Mouse (Mus musculus): ENCODE results near the gene Tle2. TPM values are rescaled to one million over a fixed set of nuclear protein-coding genes. Genes with fewer than 3 reads are reported as not detected.

Tle2 gene
- 1 to 10 TPM; 1.1 to 2.0 TPM for polyA plus RNA-seq (2017; shearing (Covaris generic))

GRCm38 (mm10) chr10:81574081-81575056 lies at the start of gene Tle2:
Gene Tle2 (plus strand): TSS chr10:81574561.

GRCm38 (mm10) chr10:81545161-81545747 lies 29.1 kb upstream of the Tle2 start, which contains the start of gene Gna11:
Gene Gna11 (minus strand): TSS chr10:81545190.

GRCm38 (mm10) chr10:81559163-81559626 lies 15.2 kb upstream of the Tle2 start, which contains the start of gene Aes:
Gene Aes (plus strand): TSS chr10:81559488.

GRCm38 (mm10) chr10:81600738-81601203 lies 26.4 kb downstream of the Tle2 start, which contains the start of gene Tle6:
Gene Tle6 (minus strand): TSS chr10:81601073.

GRCm38 (mm10) chr10:81605974-81606751 lies 31.8 kb downstream of the Tle2 start, which contains the start of gene BC025920:
Gene BC025920 (plus strand): TSS chr10:81606270.

GRCm38 (mm10) chr10:81626994-81627835 lies 52.9 kb downstream of the Tle2 start, which contains the start of gene Sirt6:
Gene Sirt6 (minus strand): TSS chr10:81627797.

GRCm38 (mm10) chr10:81628390-81628789 lies 54.0 kb downstream of the Tle2 start, which contains the start of gene Ankrd24:
Gene Ankrd24 (plus strand): TSS chr10:81628540.

Other genes with a start within 250 kb of the Tle2 start
- gene Tbxa2r, start 245.8 kb upstream of the Tle2 start, polyA plus RNA-seq (2017; shearing (Covaris generic)): 10 to 100 TPM; 48.0 to 67.1 TPM
- gene Gipc3, start 231.3 kb upstream of the Tle2 start, polyA plus RNA-seq (2017; shearing (Covaris generic)): under 1 TPM; 0.05 to 0.08 TPM
- gene Hmg20b, start 224.1 kb upstream of the Tle2 start, polyA plus RNA-seq (2017; shearing (Covaris generic)): 10 to 100 TPM; 44.4 to 50.7 TPM
- gene Mfsd12, start 217.1 kb upstream of the Tle2 start, polyA plus RNA-seq (2017; shearing (Covaris generic)): 1 to 10 TPM; 3.7 to 4.0 TPM
- gene 4930404N11Rik, start 208.7 kb upstream of the Tle2 start, polyA plus RNA-seq (2017; shearing (Covaris generic)): 1 to 10 TPM in 1 of 2 experiments, under 1 TPM in 1; 0.68 to 1.5 TPM
- 10 to 100 TPM; 69.7 to 78.9 TPM for gene Fzr1, start 196.0 kb upstream of the Tle2 start, polyA plus RNA-seq (2017; shearing (Covaris generic))
- gene Dohh, start 190.1 kb upstream of the Tle2 start, polyA plus RNA-seq (2017; shearing (Covaris generic)): 10 to 100 TPM; 35.0 to 35.8 TPM
- 1 to 10 TPM; 2.2 to 4.9 TPM for gene Gm48551, start 190.1 kb upstream of the Tle2 start, polyA plus RNA-seq (2017; shearing (Covaris generic))
- gene Gm48552, start 185.6 kb upstream of the Tle2 start, polyA plus RNA-seq (2017; shearing (Covaris generic)): 1 to 10 TPM; 1.1 to 1.6 TPM
- 10 to 100 TPM in 1 of 2 experiments, 1 to 10 TPM in 1; 6.3 to 12.2 TPM for gene Smim24, start 181.5 kb upstream of the Tle2 start, polyA plus RNA-seq (2017; shearing (Covaris generic))
- gene Nfic, start 118.9 kb upstream of the Tle2 start, polyA plus RNA-seq (2017; shearing (Covaris generic)): 10 to 100 TPM; 14.8 to 22.7 TPM
- gene Celf5, start 91.9 kb upstream of the Tle2 start, polyA plus RNA-seq (2017; shearing (Covaris generic)): under 1 TPM; 0.14 to 0.73 TPM
- 10 to 100 TPM; 78.9 to 96.7 TPM for gene Ncln, start 78.2 kb upstream of the Tle2 start, polyA plus RNA-seq (2017; shearing (Covaris generic))
- gene S1pr4, start 74.4 kb upstream of the Tle2 start, polyA plus RNA-seq (2017; shearing (Covaris generic)): 10 to 100 TPM; 64.8 to 91.5 TPM
- gene Gna15, start 50.3 kb upstream of the Tle2 start, polyA plus RNA-seq (2017; shearing (Covaris generic)): 10 to 100 TPM; 29.2 to 77.3 TPM
- 10 to 100 TPM; 18.6 to 21.0 TPM for gene Gna11, start 29.4 kb upstream of the Tle2 start, polyA plus RNA-seq (2017; shearing (Covaris generic))
- gene Aes, start 15.1 kb upstream of the Tle2 start, polyA plus RNA-seq (2017; shearing (Covaris generic)): 1,000 to 10,000 TPM; 1,214 to 1,244 TPM
- under 1 TPM; 0.43 to 0.88 TPM for gene Tle6, start 26.5 kb downstream of the Tle2 start, polyA plus RNA-seq (2017; shearing (Covaris generic))
- 1 to 10 TPM in 1 of 2 experiments, under 1 TPM in 1; 0.72 to 3.1 TPM for gene BC025920, start 31.7 kb downstream of the Tle2 start, polyA plus RNA-seq (2017; shearing (Covaris generic))
- gene Sirt6, start 53.2 kb downstream of the Tle2 start, polyA plus RNA-seq (2017; shearing (Covaris generic)): 10 to 100 TPM; 10.7 to 20.6 TPM
- gene Ankrd24, start 54.0 kb downstream of the Tle2 start, polyA plus RNA-seq (2017; shearing (Covaris generic)): 1 to 10 TPM; 1.9 to 5.6 TPM
- gene Gm10778, start 74.5 kb downstream of the Tle2 start, polyA plus RNA-seq (2017; shearing (Covaris generic)): 1 to 10 TPM; 6.8 to 9.1 TPM
- 10 to 100 TPM; 17.2 to 21.1 TPM for gene Zfp433, start 130.3 kb downstream of the Tle2 start, polyA plus RNA-seq (2017; shearing (Covaris generic))
- gene Gm3055, start 196.6 kb downstream of the Tle2 start, polyA plus RNA-seq (2017; shearing (Covaris generic)): 1 to 10 TPM; 7.1 to 8.2 TPM
- gene Gm4767, start 237.6 kb downstream of the Tle2 start, polyA plus RNA-seq (2017; shearing (Covaris generic)): 1 to 10 TPM; 4.5 to 6.5 TPM

Measured in activated CD4-positive, CD25-positive, alpha-beta regulatory T cell (primary cell).